Mouse (Mus musculus): ENCODE results near the gene Hoga1. TPM values are rescaled to one million over a fixed set of nuclear protein-coding genes. Genes with fewer than 3 reads are reported as not detected.

Gene Hoga1
- polyA plus RNA-seq, 1 experiment from 2014 or later: 97.6 TPM

GRCm38 (mm10) chr19:42089748-42090595 is 44.6 kb downstream of the Hoga1 start, which contains the start of gene Pi4k2a:
Pi4k2a (plus strand) TSS chr19:42090470.
- Histone ChIP-seq H3K9me3 (replicated peaks; ENCODE audit: low read length) (no peaks in the 10 kb centered on the region), H3K9ac (ENCODE audit: low read depth, low read length) (peak within 1 kb of the TSS; percentile 87), H3K4me2 (ENCODE audit: low read length) (peak within 1 kb of the TSS; percentile 90), H3K27ac (peak within 1 kb of the TSS; percentile 95), H3K4me1 (replicated peaks; ENCODE audit: insufficient read depth, low read length) (peaks cover 10% of the 10 kb centered on the region; the same call in 1 of the 2 replicates), H3K36me3 (ENCODE audit: insufficient read depth, low read length) (no peaks in the 10 kb centered on the region), H3K27me3 (ENCODE audit: insufficient read depth, low read length) (no peaks in the 10 kb centered on the region), H3K4me3 (replicated peaks; ENCODE audit: low read depth, low read length) (peak within 1 kb of the TSS; percentile 73)
- WGBS: under 1% methylated on average over 53 of the region's 55 CpGs
- TF ChIP-seq CTCF (IDR thresholded peaks at IDR 0.05; ENCODE audit: low read depth): no peak
- DNase-seq (ENCODE audit: low spot score): peak; percentile 100
- peak; percentile 97 for ATAC-seq (replicated peaks; ENCODE audit: low FRiP score, low read depth)

GRCm38 (mm10) chr19:42090637-42091141 is 45.3 kb downstream of the Hoga1 start:
- Histone ChIP-seq H3K27ac (peak overlapping the region; percentile 95), H3K9me3 (replicated peaks; ENCODE audit: low read length) (no peaks in the 10 kb centered on the region), H3K4me2 (ENCODE audit: low read length) (peak overlapping the region; percentile 90), H3K4me3 (replicated peaks; ENCODE audit: low read depth, low read length) (peak overlapping the region; percentile 73), H3K27me3 (ENCODE audit: insufficient read depth, low read length) (no peaks in the 10 kb centered on the region), H3K36me3 (ENCODE audit: insufficient read depth, low read length) (no peaks in the 10 kb centered on the region), H3K4me1 (replicated peaks; ENCODE audit: insufficient read depth, low read length) (peaks cover 10% of the 10 kb centered on the region; the same call in 1 of the 2 replicates), H3K9ac (ENCODE audit: low read depth, low read length) (peak overlapping the region; percentile 87)
- peak; percentile 59 for ATAC-seq (replicated peaks; ENCODE audit: low FRiP score, low read depth)
- WGBS: under 1% methylated on average over 52 of the region's 52 CpGs
- DNase-seq (ENCODE audit: low spot score): peak; percentile 65
- peak; percentile 23; the same call in 1 of the 2 replicates for TF ChIP-seq CTCF (IDR thresholded peaks at IDR 0.05; ENCODE audit: low read depth)

GRCm38 (mm10) chr19:42099406-42099805 is 54.0 kb downstream of the Hoga1 start:
- TF ChIP-seq CTCF (IDR thresholded peaks at IDR 0.05; ENCODE audit: low read depth): no peak
- Histone ChIP-seq H3K4me1 (replicated peaks; ENCODE audit: insufficient read depth, low read length) (no peaks in the 10 kb centered on the region), H3K9me3 (replicated peaks; ENCODE audit: low read length) (no peaks in the 10 kb centered on the region), H3K4me3 (replicated peaks; ENCODE audit: low read depth, low read length) (no peak overlapping the region), H3K4me2 (ENCODE audit: low read length) (no peak overlapping the region), H3K27me3 (ENCODE audit: insufficient read depth, low read length) (no peaks in the 10 kb centered on the region), H3K27ac (no peak overlapping the region), H3K36me3 (ENCODE audit: insufficient read depth, low read length) (peaks cover 11% of the 10 kb centered on the region; the same call in 1 of the 2 replicates), H3K9ac (ENCODE audit: low read depth, low read length) (no peak overlapping the region)
- DNase-seq (ENCODE audit: low spot score) (no peak), ATAC-seq (replicated peaks; ENCODE audit: low FRiP score, low read depth) (no peak)
- 86% methylated on average over 3 of the region's 3 CpGs for WGBS

GRCm38 (mm10) chr19:42104681-42105080 is 59.3 kb downstream of the Hoga1 start:
- H3K9ac ChIP-seq (ENCODE audit: low read depth, low read length): no peak overlapping the region

GRCm38 (mm10) chr19:42115783-42116335 is 70.4 kb downstream of the Hoga1 start:
- no peak for TF ChIP-seq CTCF (IDR thresholded peaks at IDR 0.05; ENCODE audit: low read depth)
- H3K4me3 ChIP-seq (replicated peaks; ENCODE audit: low read depth, low read length): no peak overlapping the region
- H3K27ac ChIP-seq: no peak overlapping the region
- DNase-seq (ENCODE audit: low spot score) (no peak), ATAC-seq (replicated peaks; ENCODE audit: low FRiP score, low read depth) (no peak)
- H3K27me3 ChIP-seq (ENCODE audit: insufficient read depth, low read length): no peaks in the 10 kb centered on the region
- H3K9me3 ChIP-seq (replicated peaks; ENCODE audit: low read length): no peaks in the 10 kb centered on the region
- H3K36me3 ChIP-seq (ENCODE audit: insufficient read depth, low read length): peaks cover 28% of the 10 kb centered on the region
- H3K4me1 ChIP-seq (replicated peaks; ENCODE audit: insufficient read depth, low read length): no peaks in the 10 kb centered on the region
- H3K9ac ChIP-seq (ENCODE audit: low read depth, low read length): no peak overlapping the region
- H3K4me2 ChIP-seq (ENCODE audit: low read length): no peak overlapping the region
- WGBS: 87% methylated on average over 4 of the region's 4 CpGs

More at GRCm38 (mm10) chr19:42104681-42105080, 59.3 kb downstream of the Hoga1 start:
- TF ChIP-seq CTCF (IDR thresholded peaks at IDR 0.05; ENCODE audit: low read depth): no peak
- Histone ChIP-seq H3K4me2 (ENCODE audit: low read length) (no peak overlapping the region), H3K27ac (no peak overlapping the region), H3K36me3 (ENCODE audit: insufficient read depth, low read length) (peaks cover 21% of the 10 kb centered on the region; the same call in 1 of the 2 replicates), H3K4me1 (replicated peaks; ENCODE audit: insufficient read depth, low read length) (no peaks in the 10 kb centered on the region), H3K9me3 (replicated peaks; ENCODE audit: low read length) (no peaks in the 10 kb centered on the region), H3K27me3 (ENCODE audit: insufficient read depth, low read length) (no peaks in the 10 kb centered on the region), H3K4me3 (replicated peaks; ENCODE audit: low read depth, low read length) (no peak overlapping the region)
- WGBS: 97% methylated on average over 9 of the region's 9 CpGs
- no peak for DNase-seq (ENCODE audit: low spot score)
- ATAC-seq (replicated peaks; ENCODE audit: low FRiP score, low read depth): no peak

GRCm38 (mm10) chr19:42118142-42118541 is 72.7 kb downstream of the Hoga1 start:
- Histone ChIP-seq H3K9me3 (replicated peaks; ENCODE audit: low read length) (no peaks in the 10 kb centered on the region), H3K27ac (no peak overlapping the region), H3K27me3 (ENCODE audit: insufficient read depth, low read length) (no peaks in the 10 kb centered on the region), H3K4me1 (replicated peaks; ENCODE audit: insufficient read depth, low read length) (no peaks in the 10 kb centered on the region), H3K4me3 (replicated peaks; ENCODE audit: low read depth, low read length) (no peak overlapping the region), H3K36me3 (ENCODE audit: insufficient read depth, low read length) (peaks cover 37% of the 10 kb centered on the region), H3K9ac (ENCODE audit: low read depth, low read length) (no peak overlapping the region), H3K4me2 (ENCODE audit: low read length) (no peak overlapping the region)
- DNase-seq (ENCODE audit: low spot score) (no peak), ATAC-seq (replicated peaks; ENCODE audit: low FRiP score, low read depth) (no peak)
- no peak for TF ChIP-seq CTCF (IDR thresholded peaks at IDR 0.05; ENCODE audit: low read depth)
- WGBS: 90% methylated on average over 9 of the region's 9 CpGs
